Mouse (Mus musculus) urinary bladder, postnatal 36 days (tissue): ENCODE data around the gene Msrb1.
A peak's percentile ranks its signal among the peaks of the same experiment; 100 is the strongest.

Source experiments
- DNase-seq, 2 experiments: peaks; one replicate each; pipeline ENCODE4 v3.0.0; 2022; ENCODE audit warnings: low spot score in 2 of 2, mixed read lengths in 1 of 2

Gene Msrb1

GRCm38 (mm10) chr17:24743896-24744295 lies 7.5 kb downstream of the Msrb1 start:
- DNase-seq = no peak

DNA sequence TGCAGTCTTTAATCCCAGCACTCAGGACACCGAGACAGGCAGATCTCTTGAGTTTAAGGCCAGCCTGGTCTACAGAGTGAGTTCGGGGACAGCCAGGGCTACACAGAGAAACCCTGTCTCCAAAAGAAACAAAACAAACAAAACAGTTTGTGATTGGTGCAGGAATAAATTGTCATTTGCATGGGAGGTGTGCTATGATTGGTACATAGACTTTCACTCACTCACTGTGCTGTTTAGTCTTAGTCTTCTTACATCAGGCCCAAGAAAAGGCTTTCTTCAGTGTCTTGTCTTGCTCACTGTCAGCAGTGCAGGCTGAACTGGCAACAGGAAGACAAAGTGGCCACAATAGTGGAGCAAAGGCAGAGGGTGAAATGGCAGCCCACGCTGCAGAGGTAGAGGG lies 7.9 kb downstream of the Msrb1 start:
- DNase-seq = no peak

GRCm38 (mm10) chr17:24745526-24746497 lies 9.4 kb downstream of the Msrb1 start:
- peak; percentile 72 to 84 for DNase-seq

DNA sequence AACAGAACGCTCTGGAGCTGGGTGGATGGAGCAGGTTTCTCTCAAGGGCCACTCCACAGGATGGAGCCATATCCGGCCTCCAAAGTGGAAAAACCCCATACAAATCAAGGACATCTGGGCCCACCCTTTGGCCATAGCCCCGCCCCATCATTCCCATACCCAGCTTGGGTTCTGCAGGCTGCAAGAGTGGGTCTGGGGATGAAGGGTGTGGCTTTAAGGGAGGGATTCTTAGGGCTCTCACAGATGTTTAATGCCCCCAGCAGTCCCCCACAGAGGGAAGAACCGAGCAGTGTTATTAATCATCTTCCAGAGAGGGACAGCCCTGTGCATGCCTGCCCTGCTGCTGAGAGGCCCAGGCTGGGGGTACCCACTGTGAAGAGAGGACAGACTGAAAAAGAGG lies 10.5 kb downstream of the Msrb1 start:
- no peak for DNase-seq

- DNase-seq = peak in 1 of 2 experiments; percentile 21
Measured at GRCm38 (mm10) chr17:24751528-24751927, 15.1 kb downstream of the Msrb1 start.

DNA sequence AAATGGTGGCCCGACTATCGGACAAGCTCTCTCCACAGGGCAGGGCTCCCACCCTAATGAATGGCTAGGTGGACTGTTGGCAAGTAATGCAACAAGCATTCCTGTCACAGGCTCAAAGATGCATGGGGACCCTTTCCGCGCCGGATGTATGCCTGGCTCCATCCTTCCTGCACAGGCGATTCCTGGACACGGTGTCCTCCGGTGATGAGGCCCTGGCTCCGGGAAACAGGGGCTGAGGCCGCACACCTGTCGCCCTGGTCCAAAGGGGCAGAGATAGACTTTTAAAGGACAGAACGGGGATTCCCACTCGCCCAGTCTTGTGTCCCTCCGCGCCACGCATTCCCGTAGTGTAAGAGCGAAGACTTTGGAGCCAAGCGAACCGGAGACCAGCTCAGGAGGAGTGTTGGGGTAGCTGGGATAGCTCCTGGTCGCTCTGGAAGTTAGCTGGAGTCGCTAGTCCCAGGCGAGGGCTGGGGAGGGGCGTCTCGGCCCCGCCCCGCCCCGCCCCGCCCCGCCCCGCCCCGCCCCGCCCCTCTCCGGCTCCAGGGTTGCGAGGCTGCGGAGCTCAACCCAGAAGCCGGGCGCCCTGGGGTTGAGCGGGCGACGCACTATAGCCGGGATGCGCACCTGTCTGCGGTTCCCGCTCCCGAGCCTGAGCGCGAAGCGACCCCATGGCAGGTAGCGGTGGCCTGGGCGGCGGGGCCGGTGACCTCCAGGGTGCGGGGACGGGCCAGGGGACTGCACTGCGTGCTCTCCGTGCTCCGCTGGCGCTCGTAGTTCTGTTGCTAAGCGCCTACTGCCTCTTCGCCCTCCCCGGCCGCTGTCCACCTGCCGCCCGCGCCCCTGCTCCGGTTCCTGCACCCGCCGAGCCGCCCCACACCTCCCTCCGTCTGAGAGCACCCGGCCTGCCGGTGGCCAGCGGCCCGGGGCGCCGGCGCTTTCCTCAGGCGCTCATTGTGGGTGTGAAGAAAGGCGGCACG lies 16.3 kb downstream of the Msrb1 start, which contains the start of gene Hs3st6:
Gene Hs3st6 (plus strand): TSS at position 574 of the 980 bp plus-strand sequence.
- no peak for DNase-seq

GRCm38 (mm10) chr17:24757394-24757793 lies 21.0 kb downstream of the Msrb1 start:
- no peak for DNase-seq

DNA sequence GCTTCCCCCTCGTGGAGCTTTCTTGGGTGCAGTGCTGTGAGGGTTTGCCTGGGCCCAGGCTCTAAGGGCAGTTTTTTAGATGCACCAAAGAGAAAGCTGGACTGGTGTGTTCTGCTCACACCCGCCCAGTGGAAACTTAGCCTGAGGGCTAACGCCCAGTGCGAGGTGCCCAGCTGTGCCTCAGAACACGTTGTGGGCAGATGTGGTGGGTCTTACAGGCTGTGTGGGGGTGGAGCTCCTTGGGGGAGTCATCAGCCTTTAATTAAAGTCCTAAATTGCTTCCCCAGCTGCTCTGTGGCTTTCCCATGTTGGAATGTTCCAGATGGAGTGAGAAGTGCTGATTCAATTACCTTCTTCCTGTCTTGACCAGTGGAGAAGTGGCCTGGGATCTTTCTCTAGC lies 24.7 kb downstream of the Msrb1 start:
- DNase-seq = no peak

DNA sequence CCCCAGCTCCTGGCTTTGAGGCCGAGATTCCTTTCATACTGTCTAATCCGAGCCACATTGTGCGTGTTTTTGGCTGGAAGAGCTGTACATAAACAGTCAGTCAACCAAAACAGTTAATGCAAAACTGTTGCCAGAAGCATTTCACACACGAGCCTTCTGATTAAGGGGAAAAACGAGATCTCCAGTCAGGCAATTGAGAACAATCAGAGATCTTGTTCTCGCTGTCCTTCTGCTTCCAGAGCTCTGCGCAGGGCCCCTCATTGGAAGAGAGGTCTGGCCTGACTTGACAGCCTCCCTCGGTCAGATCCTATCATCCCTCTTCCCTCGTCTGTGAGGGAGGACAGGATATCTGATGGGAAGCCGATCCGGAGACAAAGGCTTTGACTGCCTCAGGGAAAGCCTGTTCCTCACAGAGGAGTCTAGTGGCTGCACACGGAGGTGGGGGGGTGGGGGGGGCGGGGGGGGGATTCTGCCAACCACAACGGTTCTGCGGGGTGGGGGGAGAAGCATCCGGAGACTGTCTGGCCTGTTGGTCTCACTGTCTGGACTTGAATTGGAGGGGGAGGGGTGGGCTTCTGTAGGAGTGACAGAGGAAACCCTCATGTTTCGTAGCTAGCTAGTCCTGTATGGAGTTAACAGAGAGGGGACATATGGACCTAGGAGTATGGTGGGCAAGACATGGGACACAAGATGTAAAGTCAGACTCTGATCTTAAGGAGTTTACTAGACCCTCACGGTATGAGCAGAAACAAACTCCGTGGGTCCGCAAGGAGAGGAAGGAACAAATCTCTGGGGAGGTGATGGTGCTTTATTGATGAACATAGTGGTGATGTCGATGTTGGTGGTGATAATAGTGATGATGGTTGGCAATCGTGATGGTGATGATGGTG lies 28.8 kb downstream of the Msrb1 start:
- DNase-seq = no peak

- no peak for DNase-seq
Measured at GRCm38 (mm10) chr17:24766266-24766875, 29.9 kb downstream of the Msrb1 start.

DNA sequence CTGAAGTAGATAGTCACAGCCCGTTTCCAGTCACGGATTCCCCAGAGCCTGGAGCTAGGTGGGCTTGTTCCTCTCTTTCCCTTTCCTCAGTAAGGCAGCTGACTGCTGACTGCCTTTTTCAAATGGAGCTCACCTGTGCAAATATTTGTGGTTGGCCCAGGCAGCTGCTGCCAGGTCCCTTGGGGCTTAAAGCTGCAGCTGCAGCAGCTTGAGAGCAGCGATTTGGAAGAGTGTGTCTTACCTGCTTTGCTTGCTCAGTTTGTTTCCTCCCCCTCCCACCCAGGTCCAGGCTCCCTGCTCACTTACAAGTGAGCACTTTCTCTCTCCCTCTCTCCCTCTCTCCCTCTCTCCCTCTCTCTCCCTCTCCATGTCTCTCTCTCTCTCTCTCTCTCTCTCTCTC lies 32.7 kb downstream of the Msrb1 start:
- no peak for DNase-seq

DNA sequence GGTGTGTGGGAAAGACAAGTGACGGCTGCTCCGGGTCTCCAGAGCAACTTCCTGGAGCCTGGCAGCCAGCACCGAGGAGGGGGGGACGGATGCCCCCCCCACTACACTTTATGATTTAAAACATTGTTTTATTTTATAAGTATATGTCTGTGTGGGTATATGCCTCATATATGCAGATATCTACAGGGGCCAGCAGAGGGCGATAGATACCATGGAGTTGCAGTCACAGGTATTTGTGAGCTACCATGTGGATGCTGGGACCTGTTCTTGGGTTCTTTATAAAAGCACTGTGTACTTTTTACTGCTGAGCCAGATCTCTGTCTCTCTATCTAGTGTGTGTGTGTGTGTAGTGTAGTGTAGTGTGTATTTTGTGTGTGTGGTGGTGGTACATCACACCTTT lies 36.8 kb downstream of the Msrb1 start:
- no peak for DNase-seq

GRCm38 (mm10) chr17:24775173-24775572 lies 38.7 kb downstream of the Msrb1 start:
- no peak for DNase-seq

GRCm38 (mm10) chr17:24777073-24777472 lies 40.6 kb downstream of the Msrb1 start:
- no peak for DNase-seq

DNA sequence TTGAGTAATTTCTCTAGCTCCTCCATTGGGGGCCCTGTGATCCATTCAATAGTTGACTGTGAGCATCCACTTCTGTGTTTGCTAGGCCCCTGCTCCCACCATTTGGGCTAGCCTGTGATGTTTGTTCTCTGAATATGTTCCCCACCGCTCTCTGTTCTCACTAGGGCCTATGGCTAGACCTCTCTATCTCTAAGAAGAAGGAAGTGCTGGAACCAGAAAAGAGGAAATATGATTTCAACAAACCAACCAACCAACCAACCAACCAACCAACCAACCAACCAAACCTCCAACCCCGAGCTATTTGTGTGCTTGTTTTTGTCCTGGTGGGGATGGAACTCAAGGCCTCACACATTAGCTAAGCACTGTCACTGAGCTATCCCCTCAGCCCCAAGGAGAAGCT lies 44.4 kb downstream of the Msrb1 start:
- no peak for DNase-seq

DNA sequence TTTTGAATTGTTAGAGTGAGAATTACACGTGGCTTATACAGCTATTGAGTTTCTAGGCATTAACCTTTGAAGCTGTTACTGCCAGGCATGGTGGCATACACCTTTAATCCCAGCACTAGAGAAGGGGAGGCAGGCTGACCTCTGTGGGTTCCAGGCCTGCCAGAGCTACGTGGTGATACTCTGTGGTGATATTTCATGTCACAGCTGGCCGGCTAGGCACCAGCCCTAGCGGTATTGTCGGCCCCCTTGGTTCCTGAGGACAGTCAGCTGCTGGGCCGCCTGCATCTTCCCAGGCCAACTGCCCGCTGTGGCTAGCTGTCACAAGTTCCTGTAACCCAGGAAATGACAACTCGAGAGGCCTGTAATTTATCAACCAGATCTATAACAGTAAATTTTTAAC lies 55.7 kb downstream of the Msrb1 start:
- no peak for DNase-seq
